Mouse (Mus musculus): Measurements from ENCODE around the gene Vmn1r212.

GRCm38 (mm10) chr13:22879257-22879656 lies 4.7 kb downstream of the Vmn1r212 start:
- no peak for TF ChIP-seq CTCF (IDR thresholded peaks at IDR 0.05)
- no peak for TF ChIP-seq EP300 (IDR thresholded peaks at IDR 0.05)
